Mouse (Mus musculus) heart, postnatal 10 days (tissue): ENCODE data around the gene Dzip3. TPM values are rescaled to one million over a fixed set of nuclear protein-coding genes. Genes with fewer than 3 reads are reported as not detected.

ENCODE experiments used
- DNase-seq, 2 experiments: peaks; one replicate each; pipeline ENCODE4 v3.0.0; 2021
- intact Hi-C: fragments of 180-260 bp; cut with DNase I; formaldehyde crosslinking; loops from one replicate; pipeline ENCODE4 v1.15.1; 2025
- total RNA-seq, 2 experiments: library from RNA; stranded (reverse); gene quantifications; 2 replicates each; pipeline ENCODE4 v1.2.3; 2021

Dzip3 gene
- 10 to 100 TPM in 1 of 2 experiments, 1 to 10 TPM in 1; 8.5 to 10.2 TPM for total RNA-seq

GRCm38 (mm10) chr16:48993559-48994342 is at the start of gene Dzip3, which contains the start of gene Cip2a:
Gene Dzip3 (minus strand): TSS chr16:48994165.
Gene Cip2a (plus strand): TSS chr16:48994185.
- DNase-seq, result peak; percentile 93 to 95
- intact Hi-C loops, result no loop called here

DNA sequence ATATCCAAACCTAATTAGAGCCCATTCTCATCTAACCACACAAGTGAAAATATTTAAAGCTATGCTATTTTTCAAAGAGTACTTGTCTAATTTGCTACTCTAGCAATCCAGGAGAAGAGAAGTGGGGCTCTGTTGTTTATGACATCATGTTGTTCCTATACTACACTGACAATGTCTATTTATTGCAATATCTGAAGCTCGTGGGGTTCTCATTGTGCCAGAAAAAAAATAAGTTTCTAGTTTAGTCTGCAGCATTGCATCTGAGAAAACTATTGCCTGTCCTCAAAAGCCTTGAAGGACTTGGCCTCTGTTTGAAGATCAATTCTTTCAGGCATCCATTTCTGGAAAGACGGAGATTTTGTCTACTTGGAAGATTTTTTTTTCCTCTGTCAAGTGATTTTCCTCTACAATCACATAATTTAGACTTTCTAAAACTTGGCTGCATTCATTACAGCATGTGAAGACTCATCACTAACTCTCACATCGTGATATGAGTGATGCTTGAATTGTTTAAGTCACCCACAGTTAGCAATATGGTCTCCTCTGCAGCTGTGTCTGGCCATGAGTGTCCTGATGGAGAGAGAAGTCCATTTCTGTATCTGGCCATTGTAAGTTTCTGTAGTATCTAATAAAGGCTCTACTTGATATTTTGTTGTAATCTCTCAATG is 46.7 kb upstream of the Dzip3 start:
- DNase-seq, result no peak
- intact Hi-C loops, result no loop called here

- intact Hi-C loops, result no loop called here
- no peak for DNase-seq
Observed at GRCm38 (mm10) chr16:49037771-49038170, 43.8 kb upstream of the Dzip3 start.

GRCm38 (mm10) chr16:49035852-49036251 is 41.9 kb upstream of the Dzip3 start:
- intact Hi-C loops, result no loop called here
- DNase-seq, result no peak

GRCm38 (mm10) chr16:49016620-49017332 is 22.8 kb upstream of the Dzip3 start:
- DNase-seq, result peak in 1 of 2 experiments; percentile 3
- intact Hi-C loops, result loop anchor here (2.0 kb wide), 1 partner anchor 306 kb away; no protein-coding TSS in a partner anchor

DNA sequence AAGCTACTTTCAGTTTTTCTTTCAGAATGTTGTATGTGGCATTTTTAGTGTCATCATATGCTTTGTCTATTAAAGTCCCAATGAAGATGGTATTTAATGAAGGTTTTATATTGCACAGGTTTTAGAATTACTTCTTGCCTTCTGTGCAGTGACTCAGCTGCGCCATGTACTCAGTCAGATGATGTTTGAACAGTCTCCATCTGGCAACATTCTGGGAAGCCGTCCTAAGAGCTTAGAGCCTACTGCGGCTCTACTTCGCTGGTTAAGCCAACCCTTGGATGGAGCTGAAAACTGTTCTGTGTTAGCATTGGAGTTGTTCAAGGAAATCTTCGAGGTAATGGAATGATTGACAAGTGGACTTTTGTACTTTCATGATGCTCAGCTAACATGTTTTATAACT is 10.2 kb upstream of the Dzip3 start:
- intact Hi-C loops, result no loop called here
- DNase-seq, result no peak

DNA sequence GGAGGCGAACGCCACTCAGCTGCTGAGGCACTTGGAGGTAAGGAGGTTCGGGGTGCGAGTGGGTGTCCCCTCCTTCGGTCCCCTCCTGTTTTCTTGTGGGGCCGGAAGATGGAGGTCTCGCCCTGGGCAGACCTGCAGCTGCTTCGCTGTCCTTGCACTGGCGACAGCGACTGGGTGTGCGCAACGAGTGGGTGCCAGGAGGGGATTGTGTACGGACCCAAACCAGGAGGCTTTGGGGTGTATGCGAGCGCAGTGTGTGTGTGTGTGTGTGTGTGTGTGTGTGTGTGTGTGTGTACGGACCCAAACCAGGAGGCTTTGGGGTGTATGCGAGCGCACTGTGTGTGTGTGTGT is 353 bp upstream of the Dzip3 start:
- DNase-seq, result no peak
- intact Hi-C loops, result no loop called here

GRCm38 (mm10) chr16:48993231-48993558 is 770 bp downstream of the Dzip3 start:
- intact Hi-C loops, result no loop called here
- no peak for DNase-seq

GRCm38 (mm10) chr16:48992437-48993230 is 1.3 kb downstream of the Dzip3 start:
- peak; percentile 8 to 27 for DNase-seq
- intact Hi-C loops, result no loop called here

DNA sequence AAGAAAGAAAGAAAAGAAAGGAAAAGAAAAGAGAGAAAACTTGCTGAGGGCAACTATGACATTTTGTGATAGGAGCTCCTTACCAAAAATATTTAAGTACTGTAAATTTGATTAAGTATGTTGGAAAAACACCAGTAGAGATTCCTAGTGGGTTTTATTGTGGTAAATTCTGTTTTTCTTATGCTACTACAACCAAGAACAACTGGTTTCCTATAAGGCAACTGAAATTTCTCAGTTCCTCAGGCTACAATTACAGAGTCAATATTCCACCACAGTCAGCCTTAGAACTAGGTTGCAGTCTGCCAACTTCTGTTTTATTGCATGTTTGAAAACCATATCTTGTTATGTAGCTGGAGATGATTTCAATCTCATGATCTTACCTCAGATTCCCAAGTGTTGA is 4.3 kb downstream of the Dzip3 start:
- intact Hi-C loops, result no loop called here
- DNase-seq, result no peak

DNA sequence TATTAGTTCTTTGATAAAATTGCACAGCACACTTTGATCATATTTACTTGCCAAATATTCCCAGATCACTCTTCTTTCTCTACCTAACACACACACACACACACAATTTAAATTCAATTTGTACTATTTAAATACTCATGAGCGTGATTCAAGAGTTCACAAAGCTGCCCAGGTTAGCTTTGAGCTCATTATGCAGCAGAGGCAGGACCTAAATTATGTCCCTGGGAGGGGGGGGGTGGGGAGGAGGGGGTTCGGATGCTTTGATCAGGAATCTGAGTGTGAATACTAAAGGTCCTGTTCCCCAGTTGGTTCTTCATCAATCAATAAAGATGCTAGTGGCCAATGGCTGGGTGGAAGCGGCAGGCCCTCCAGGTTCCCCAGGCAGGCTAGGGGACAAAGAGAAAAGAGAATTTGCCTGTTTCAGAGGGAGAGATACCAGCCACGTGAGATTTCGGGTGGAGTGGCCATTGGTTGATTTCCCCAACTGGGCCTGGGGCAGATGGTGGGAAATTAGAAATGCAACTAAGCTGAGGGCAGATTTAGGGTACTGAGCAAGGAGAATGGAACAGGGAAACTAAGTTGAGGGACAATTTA is 8.8 kb downstream of the Dzip3 start:
- intact Hi-C loops, result no loop called here
- DNase-seq, result no peak

GRCm38 (mm10) chr16:48979965-48980364 is 14.0 kb downstream of the Dzip3 start:
- intact Hi-C loops, result no loop called here
- DNase-seq, result no peak

DNA sequence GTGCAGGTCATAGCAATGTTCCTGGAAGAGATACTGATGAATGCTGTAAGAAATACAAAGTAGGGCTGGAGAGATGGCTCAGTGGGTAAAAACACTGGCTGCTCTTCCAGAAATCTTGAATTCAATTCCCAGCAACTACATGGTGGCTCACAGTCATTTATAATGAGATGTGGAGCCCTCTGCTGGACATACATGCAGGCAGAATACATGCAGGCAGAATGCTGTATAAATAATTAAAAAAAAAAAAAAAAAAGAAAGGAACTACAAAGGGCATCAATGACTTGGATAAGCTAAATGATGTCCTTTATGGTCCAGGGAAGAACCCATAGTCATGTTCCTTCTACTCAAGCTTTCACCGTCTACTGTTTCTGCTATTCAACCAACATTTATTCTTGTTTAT is 20.4 kb downstream of the Dzip3 start:
- DNase-seq, result no peak
- intact Hi-C loops, result no loop called here

- intact Hi-C loops, result no loop called here
- no peak for DNase-seq
Observed at GRCm38 (mm10) chr16:48972996-48973395, 21.0 kb downstream of the Dzip3 start.

- intact Hi-C loops, result no loop called here
- peak; percentile 2 to 15 for DNase-seq
Observed at GRCm38 (mm10) chr16:48941805-48942204, 52.2 kb downstream of the Dzip3 start.

GRCm38 (mm10) chr16:48923724-48924123 is 70.2 kb downstream of the Dzip3 start:
- DNase-seq, result no peak
- intact Hi-C loops, result no loop called here

DNA sequence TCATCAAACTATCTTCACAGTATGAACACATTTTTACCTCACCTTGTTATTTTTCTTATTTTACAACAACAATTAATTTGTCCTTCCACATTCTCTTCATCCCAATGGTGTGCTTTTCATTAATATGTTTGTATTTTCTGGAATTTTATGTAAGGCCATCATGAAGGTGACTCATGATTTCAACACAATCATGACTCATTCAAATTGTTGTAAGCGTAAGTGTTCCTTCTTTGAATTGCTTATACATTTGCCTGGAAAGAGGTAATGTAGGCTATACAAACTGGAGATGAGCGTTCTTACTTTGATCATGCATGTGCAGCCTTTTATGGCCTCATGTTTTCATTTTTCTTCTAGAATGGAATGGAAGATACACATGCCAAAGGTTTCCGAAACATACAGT is 80.8 kb downstream of the Dzip3 start:
- intact Hi-C loops, result no loop called here

DNA sequence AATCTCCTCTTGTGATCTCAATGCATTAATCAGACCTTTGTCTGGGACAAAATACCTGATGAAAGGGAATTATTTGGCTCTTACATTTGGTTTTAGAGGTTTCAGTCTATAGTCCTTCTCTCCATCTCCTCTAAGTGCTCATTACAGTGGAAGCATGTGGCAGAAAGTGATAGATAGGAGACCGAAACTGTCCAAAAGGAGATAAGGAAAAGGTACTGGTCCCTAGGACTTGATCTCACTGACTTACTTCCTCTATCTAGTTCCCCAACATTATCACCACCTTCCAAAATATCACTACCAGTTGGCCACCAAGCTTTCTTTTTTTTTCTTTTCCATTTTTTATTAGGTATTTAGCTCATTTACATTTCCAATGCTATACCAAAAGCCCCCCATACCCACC is 82.8 kb downstream of the Dzip3 start:
- DNase-seq, result no peak
- intact Hi-C loops, result no loop called here

More for the DNA sequence above, 80.8 kb downstream of the Dzip3 start:
- DNase-seq, result no peak

- no peak for DNase-seq
- intact Hi-C loops, result no loop called here
Observed at GRCm38 (mm10) chr16:48899868-48900267, 94.1 kb downstream of the Dzip3 start.

GRCm38 (mm10) chr16:48890733-48891132 is 103.2 kb downstream of the Dzip3 start:
- DNase-seq, result no peak
- intact Hi-C loops, result no loop called here
